Mouse (Mus musculus) kidney, adult 2 months (tissue): ENCODE data around the gene Dnajc17. TPM values are rescaled to one million over a fixed set of nuclear protein-coding genes. Genes with fewer than 3 reads are reported as not detected.

Experiments used
- DNase-seq: peaks from one replicate; pipeline ENCODE4 v3.0.0; 2021
- H3K27ac ChIP-seq: fragments of 200-500 bp; 2 replicates; pipeline ENCODE4 v1.5.1; 2012; ENCODE audit warnings: low read depth, low read length, control low read depth, inconsistent platforms; ENCODE audit not compliant: insufficient read depth
- H3K27me3 ChIP-seq: fragments of 200-500 bp; replicated peaks from 2 replicates; pipeline ENCODE4 v1.6.1; 2012; ENCODE audit warnings: mild to moderate bottlenecking, moderate library complexity, low read length, inconsistent platforms; ENCODE audit not compliant: control insufficient read depth, insufficient read depth
- H3K36me3 ChIP-seq: fragments of 200-500 bp; 2 replicates; pipeline ENCODE4 v1.6.1; 2012; ENCODE audit warnings: mild to moderate bottlenecking, moderate library complexity, low read length, inconsistent platforms; ENCODE audit not compliant: control insufficient read depth, insufficient read depth
- H3K4me1 ChIP-seq: fragments of 200-500 bp; 2 replicates; pipeline ENCODE4 v1.6.1; 2011; ENCODE audit warnings: low read length; ENCODE audit not compliant: control insufficient read depth, insufficient read depth
- H3K4me3 ChIP-seq: fragments of 200-500 bp; 2 replicates; pipeline ENCODE4 v1.5.1; 2011; ENCODE audit warnings: mild to moderate bottlenecking, low read depth, low read length, control low read depth; ENCODE audit not compliant: insufficient read depth
- CTCF ChIP-seq: fragments of 200-500 bp; conservative IDR thresholded peaks from 2 replicates; pipeline ENCODE4 v1.5.1; 2011; ENCODE audit warnings: low read depth, mild to moderate bottlenecking, control low read depth, low read length, moderate library complexity, mixed read lengths; ENCODE audit not compliant: insufficient read depth, insufficient read length
- POLR2A ChIP-seq: fragments of 200-500 bp; IDR thresholded peaks from one replicate; pipeline ENCODE4 v1.6.1; 2011; ENCODE audit warnings: low read depth, low read length, control low read depth
- WGBS: fragments of 180-500 bp; shearing (Covaris S2); methylation state at CpG from one replicate; pipeline ENCODE4 v1.1.7; 2018; 5-methylcytosine and 5-hydroxymethylcytosine counted together
- polyA plus RNA-seq: library from polyadenylated mRNA; depleted of rRNA; stranded (reverse); fragments of >200 nt; gene quantifications from 2 replicates; pipeline ENCODE4 v1.2.3, GENCODE M21; 2012

The Dnajc17 gene
- polyA plus RNA-seq, 1 experiment, result 4.6 TPM

GRCm38 (mm10) chr2:119242548-119242947 lies 34.0 kb upstream of the Dnajc17 start:
- Histone ChIP-seq H3K27me3 (no peaks in the 10 kb centered on the region), H3K4me3 (no peak overlapping the region), H3K36me3 (no peaks in the 10 kb centered on the region; the same call in 1 of the 2 replicates), H3K27ac (no peak overlapping the region), H3K4me1 (peaks cover 20% of the 10 kb centered on the region; the same call in 1 of the 2 replicates)
- TF ChIP-seq CTCF (no peak), POLR2A (no peak)
- 35% methylated on average over 9 of the region's 9 CpGs for WGBS
- peak; percentile 86 for DNase-seq

- Histone ChIP-seq H3K27ac (no peak overlapping the region), H3K36me3 (no peaks in the 10 kb centered on the region; the same call in 1 of the 2 replicates), H3K27me3 (no peaks in the 10 kb centered on the region), H3K4me1 (peaks cover 20% of the 10 kb centered on the region; the same call in 1 of the 2 replicates), H3K4me3 (no peak overlapping the region)
- DNase-seq, result no peak
- WGBS, result 95% methylated on average over 4 of the region's 4 CpGs
- TF ChIP-seq POLR2A (no peak), CTCF (no peak)
Measured at GRCm38 (mm10) chr2:119240819-119241186, 32.2 kb upstream of the Dnajc17 start.

GRCm38 (mm10) chr2:119240075-119240818 lies 31.7 kb upstream of the Dnajc17 start:
- no peaks in the 10 kb centered on the region for H3K27me3 ChIP-seq
- H3K4me3 ChIP-seq, result no peak overlapping the region
- no peak for DNase-seq
- peaks cover 20% of the 10 kb centered on the region; the same call in 1 of the 2 replicates for H3K4me1 ChIP-seq
- WGBS, result 61% methylated on average over 4 of the region's 4 CpGs
- H3K27ac ChIP-seq, result peak overlapping the region; percentile 9; the same call in 1 of the 2 replicates
- no peak for TF ChIP-seq POLR2A
- H3K36me3 ChIP-seq, result no peaks in the 10 kb centered on the region; the same call in 1 of the 2 replicates

GRCm38 (mm10) chr2:119238671-119239070 lies 30.1 kb upstream of the Dnajc17 start:
- peak; percentile 56 for DNase-seq
- TF ChIP-seq CTCF (no peak), POLR2A (no peak)
- Histone ChIP-seq H3K36me3 (no peaks in the 10 kb centered on the region; the same call in 1 of the 2 replicates), H3K27ac (peak overlapping the region; percentile 91), H3K27me3 (no peaks in the 10 kb centered on the region), H3K4me3 (peak overlapping the region; percentile 82), H3K4me1 (peaks cover 20% of the 10 kb centered on the region; the same call in 1 of the 2 replicates)
- WGBS, result 56% methylated on average over 2 of the region's 2 CpGs

GRCm38 (mm10) chr2:119237871-119238220 lies 29.3 kb upstream of the Dnajc17 start:
- WGBS, result 4% methylated on average over 31 of the region's 31 CpGs
- no peaks in the 10 kb centered on the region for H3K36me3 ChIP-seq
- no peaks in the 10 kb centered on the region for H3K27me3 ChIP-seq
- TF ChIP-seq CTCF (no peak), POLR2A (no peak)
- peaks cover 20% of the 10 kb centered on the region; the same call in 1 of the 2 replicates for H3K4me1 ChIP-seq
- H3K4me3 ChIP-seq, result peak overlapping the region; percentile 82
- DNase-seq, result no peak
- peak overlapping the region; percentile 91 for H3K27ac ChIP-seq

GRCm38 (mm10) chr2:119237210-119237870 lies 28.7 kb upstream of the Dnajc17 start, which contains the start of gene Spint1:
Gene Spint1, plus strand, starts transcription at chr2:119237362.
- Histone ChIP-seq H3K27me3 (no peaks in the 10 kb centered on the region), H3K36me3 (no peaks in the 10 kb centered on the region), H3K4me3 (peak within 1 kb of the TSS; percentile 82), H3K4me1 (peaks cover 19% of the 10 kb centered on the region; the same call in 1 of the 2 replicates), H3K27ac (peak within 1 kb of the TSS; percentile 91)
- DNase-seq, result peak; percentile 84
- WGBS, result 1% methylated on average over 73 of the region's 73 CpGs
- TF ChIP-seq CTCF (no peak), POLR2A (peak; percentile 37)

- Histone ChIP-seq H3K36me3 (no peaks in the 10 kb centered on the region), H3K4me1 (peaks cover 18% of the 10 kb centered on the region; the same call in 1 of the 2 replicates), H3K27me3 (no peaks in the 10 kb centered on the region), H3K4me3 (peak overlapping the region; percentile 82), H3K27ac (peak overlapping the region; percentile 91)
- 8% methylated on average over 25 of the region's 25 CpGs for WGBS
- DNase-seq, result no peak
- TF ChIP-seq CTCF (no peak), POLR2A (no peak)
Measured at GRCm38 (mm10) chr2:119236682-119237209, 28.2 kb upstream of the Dnajc17 start.
